Mouse (Mus musculus) ES-Bruce4 (cell line): ENCODE data around the gene Arl4c.

ENCODE experiments used
- CTCF ChIP-seq: IDR thresholded peaks from one replicate; pipeline ENCODE4 v1.8.1; 2011; ENCODE audit warnings: low read depth, low read length
- POLR2A ChIP-seq: IDR thresholded peaks from one replicate; pipeline ENCODE4 v1.8.1; 2011; ENCODE audit warnings: low read length; ENCODE audit not compliant: insufficient read depth

- TF ChIP-seq CTCF: no peak
- TF ChIP-seq POLR2A: no peak
Measured at GRCm38 (mm10) chr1:88744261-88744660, 42.2 kb upstream of the Arl4c start.
